Mouse (Mus musculus): Measurements from ENCODE around the gene Kank1. TPM values are rescaled to one million over a fixed set of nuclear protein-coding genes. Genes with fewer than 3 reads are reported as not detected.

The Kank1 gene
- polyA plus RNA-seq, 1 experiment from 2014 or later: 56.6 TPM

- Histone ChIP-seq H3K9ac (ENCODE audit: low read depth, low read length) (no peak overlapping the region), H3K27me3 (ENCODE audit: control insufficient read depth, insufficient read depth, low read length) (no peaks in the 10 kb centered on the region), H3K4me1 (ENCODE audit: control insufficient read depth, insufficient read depth, low read length) (peaks cover 29% of the 10 kb centered on the region), H3K36me3 (ENCODE audit: control insufficient read depth, insufficient read depth, low read length) (no peaks in the 10 kb centered on the region), H3K27ac (ENCODE audit: low read depth, low read length) (peak overlapping the region; percentile 43; the same call in 1 of the 2 replicates), H3K9me3 (replicated peaks; ENCODE audit: control insufficient read depth, low read length) (no peaks in the 10 kb centered on the region), H3K4me2 (no peak overlapping the region), H3K4me3 (ENCODE audit: low read depth, low read length) (no peak overlapping the region)
- 69% methylated on average over 15 of the region's 15 CpGs for WGBS (ENCODE audit: insufficient replicate concordance)
- no peak for ATAC-seq (replicated peaks; ENCODE audit: insufficient number of reproducible peaks, low FRiP score, low TSS enrichment)
Observed at GRCm38 (mm10) chr19:25351257-25351955, 114.6 kb downstream of the Kank1 start.

GRCm38 (mm10) chr19:25357094-25357493 is 120.3 kb downstream of the Kank1 start:
- H3K36me3 ChIP-seq (ENCODE audit: control insufficient read depth, insufficient read depth, low read length): no peaks in the 10 kb centered on the region
- H3K27me3 ChIP-seq (ENCODE audit: control insufficient read depth, insufficient read depth, low read length): no peaks in the 10 kb centered on the region
- peaks cover 42% of the 10 kb centered on the region for H3K4me1 ChIP-seq (ENCODE audit: control insufficient read depth, insufficient read depth, low read length)
- H3K4me3 ChIP-seq (ENCODE audit: low read depth, low read length): no peak overlapping the region
- H3K4me2 ChIP-seq: no peak overlapping the region
- no peak overlapping the region for H3K27ac ChIP-seq (ENCODE audit: low read depth, low read length)
- H3K9ac ChIP-seq (ENCODE audit: low read depth, low read length): no peak overlapping the region
- WGBS (ENCODE audit: insufficient replicate concordance): 72% methylated on average over 11 of the region's 11 CpGs
- no peaks in the 10 kb centered on the region for H3K9me3 ChIP-seq (replicated peaks; ENCODE audit: control insufficient read depth, low read length)
- ATAC-seq (replicated peaks; ENCODE audit: insufficient number of reproducible peaks, low FRiP score, low TSS enrichment): no peak

GRCm38 (mm10) chr19:25358486-25359120 is 121.8 kb downstream of the Kank1 start:
- no peak overlapping the region for H3K4me3 ChIP-seq (ENCODE audit: low read depth, low read length)
- no peak overlapping the region for H3K9ac ChIP-seq (ENCODE audit: low read depth, low read length)
- H3K27me3 ChIP-seq (ENCODE audit: control insufficient read depth, insufficient read depth, low read length): no peaks in the 10 kb centered on the region
- no peak for ATAC-seq (replicated peaks; ENCODE audit: insufficient number of reproducible peaks, low FRiP score, low TSS enrichment)
- H3K4me1 ChIP-seq (ENCODE audit: control insufficient read depth, insufficient read depth, low read length): peaks cover 41% of the 10 kb centered on the region
- H3K4me2 ChIP-seq: no peak overlapping the region
- no peaks in the 10 kb centered on the region for H3K36me3 ChIP-seq (ENCODE audit: control insufficient read depth, insufficient read depth, low read length)
- no peaks in the 10 kb centered on the region for H3K9me3 ChIP-seq (replicated peaks; ENCODE audit: control insufficient read depth, low read length)
- WGBS (ENCODE audit: insufficient replicate concordance): 53% methylated on average over 8 of the region's 8 CpGs
- no peak overlapping the region for H3K27ac ChIP-seq (ENCODE audit: low read depth, low read length)

DNA sequence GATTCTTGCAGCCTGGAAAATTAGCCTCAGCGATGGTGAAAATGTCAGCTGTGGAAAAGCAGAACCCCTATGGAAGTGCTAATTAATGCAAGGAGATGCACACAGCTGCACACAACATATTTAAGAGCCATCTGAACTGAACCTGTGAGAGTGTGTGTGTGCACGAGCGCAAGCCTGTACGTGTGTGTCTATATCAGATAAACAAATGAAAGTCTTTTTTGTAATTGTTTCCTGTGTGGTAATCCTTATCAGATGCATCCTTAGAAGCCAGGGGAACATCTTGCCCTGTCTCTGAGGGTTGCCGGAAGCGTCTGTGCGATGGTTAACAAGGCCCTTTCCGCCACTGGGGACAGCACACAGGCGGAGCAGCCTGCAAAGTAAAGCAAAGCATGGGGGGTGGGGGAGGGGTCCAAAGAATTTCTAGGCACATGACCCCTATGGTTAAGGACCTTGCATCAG is 123.8 kb downstream of the Kank1 start:
- Histone ChIP-seq H3K4me2 (0 out of 2 replicates have a peak overlapping the region, but pooled peaks have one; percentile 0), H3K4me3 (ENCODE audit: low read depth, low read length) (no peak overlapping the region), H3K9ac (ENCODE audit: low read depth, low read length) (0 out of 2 replicates have a peak overlapping the region, but pooled peaks have one; percentile 3), H3K27me3 (ENCODE audit: control insufficient read depth, insufficient read depth, low read length) (no peaks in the 10 kb centered on the region), H3K27ac (ENCODE audit: low read depth, low read length) (0 out of 2 replicates have a peak overlapping the region, but pooled peaks have one; percentile 25), H3K36me3 (ENCODE audit: control insufficient read depth, insufficient read depth, low read length) (no peaks in the 10 kb centered on the region), H3K9me3 (replicated peaks; ENCODE audit: control insufficient read depth, low read length) (no peaks in the 10 kb centered on the region), H3K4me1 (ENCODE audit: control insufficient read depth, insufficient read depth, low read length) (peaks cover 28% of the 10 kb centered on the region)
- WGBS (ENCODE audit: insufficient replicate concordance): 16% methylated on average over 9 of the region's 9 CpGs
- no peak; the same call in 1 of the 2 replicates for ATAC-seq (replicated peaks; ENCODE audit: insufficient number of reproducible peaks, low FRiP score, low TSS enrichment)

- no peak overlapping the region for H3K27ac ChIP-seq (ENCODE audit: low read depth, low read length)
- no peak overlapping the region for H3K9ac ChIP-seq (ENCODE audit: low read depth, low read length)
- H3K36me3 ChIP-seq (ENCODE audit: control insufficient read depth, insufficient read depth, low read length): no peaks in the 10 kb centered on the region
- H3K9me3 ChIP-seq (replicated peaks; ENCODE audit: control insufficient read depth, low read length): no peaks in the 10 kb centered on the region
- no peak for ATAC-seq (replicated peaks; ENCODE audit: insufficient number of reproducible peaks, low FRiP score, low TSS enrichment)
- peaks cover 39% of the 10 kb centered on the region for H3K4me1 ChIP-seq (ENCODE audit: control insufficient read depth, insufficient read depth, low read length)
- H3K4me3 ChIP-seq (ENCODE audit: low read depth, low read length): no peak overlapping the region
- 59% methylated on average over 7 of the region's 7 CpGs for WGBS (ENCODE audit: insufficient replicate concordance)
- no peaks in the 10 kb centered on the region for H3K27me3 ChIP-seq (ENCODE audit: control insufficient read depth, insufficient read depth, low read length)
- no peak overlapping the region for H3K4me2 ChIP-seq
Observed at GRCm38 (mm10) chr19:25361956-25362355, 125.2 kb downstream of the Kank1 start.

- WGBS (ENCODE audit: insufficient replicate concordance): 45% methylated on average over 5 of the region's 5 CpGs
- peaks cover 31% of the 10 kb centered on the region for H3K4me1 ChIP-seq (ENCODE audit: control insufficient read depth, insufficient read depth, low read length)
- H3K9me3 ChIP-seq (replicated peaks; ENCODE audit: control insufficient read depth, low read length): no peaks in the 10 kb centered on the region
- H3K9ac ChIP-seq (ENCODE audit: low read depth, low read length): no peak overlapping the region
- no peaks in the 10 kb centered on the region for H3K27me3 ChIP-seq (ENCODE audit: control insufficient read depth, insufficient read depth, low read length)
- H3K27ac ChIP-seq (ENCODE audit: low read depth, low read length): no peak overlapping the region
- no peak overlapping the region for H3K4me3 ChIP-seq (ENCODE audit: low read depth, low read length)
- H3K4me2 ChIP-seq: no peak overlapping the region
- ATAC-seq (replicated peaks; ENCODE audit: insufficient number of reproducible peaks, low FRiP score, low TSS enrichment): no peak
- H3K36me3 ChIP-seq (ENCODE audit: control insufficient read depth, insufficient read depth, low read length): no peaks in the 10 kb centered on the region
Observed at GRCm38 (mm10) chr19:25365698-25366097, 128.9 kb downstream of the Kank1 start.

DNA sequence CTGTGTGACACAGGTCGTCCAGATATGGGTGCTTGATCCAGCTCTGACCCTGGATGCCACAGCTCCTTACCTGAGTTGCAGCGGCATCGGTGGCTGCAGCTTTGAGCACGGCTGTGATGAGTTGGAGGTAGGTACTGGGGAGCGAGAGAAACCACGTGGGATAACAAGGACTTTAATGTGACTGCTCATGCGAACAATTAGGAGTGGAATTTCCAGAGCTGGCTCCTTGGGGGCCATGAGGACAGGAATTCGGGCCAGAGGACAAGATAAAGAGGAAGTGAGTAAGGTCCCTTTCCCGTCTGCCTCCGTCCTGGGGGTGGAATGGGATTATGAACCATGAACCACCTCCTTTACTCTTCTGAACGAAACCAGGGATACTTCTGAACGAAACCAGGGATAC is 129.8 kb downstream of the Kank1 start:
- H3K9me3 ChIP-seq (replicated peaks; ENCODE audit: control insufficient read depth, low read length): no peaks in the 10 kb centered on the region
- H3K4me1 ChIP-seq (ENCODE audit: control insufficient read depth, insufficient read depth, low read length): peaks cover 22% of the 10 kb centered on the region
- no peak overlapping the region for H3K27ac ChIP-seq (ENCODE audit: low read depth, low read length)
- H3K4me2 ChIP-seq: no peak overlapping the region
- no peaks in the 10 kb centered on the region for H3K27me3 ChIP-seq (ENCODE audit: control insufficient read depth, insufficient read depth, low read length)
- H3K36me3 ChIP-seq (ENCODE audit: control insufficient read depth, insufficient read depth, low read length): no peaks in the 10 kb centered on the region
- 50% methylated on average over 12 of the region's 12 CpGs for WGBS (ENCODE audit: insufficient replicate concordance)
- no peak overlapping the region for H3K4me3 ChIP-seq (ENCODE audit: low read depth, low read length)
- no peak for ATAC-seq (replicated peaks; ENCODE audit: insufficient number of reproducible peaks, low FRiP score, low TSS enrichment)
- no peak overlapping the region for H3K9ac ChIP-seq (ENCODE audit: low read depth, low read length)

DNA sequence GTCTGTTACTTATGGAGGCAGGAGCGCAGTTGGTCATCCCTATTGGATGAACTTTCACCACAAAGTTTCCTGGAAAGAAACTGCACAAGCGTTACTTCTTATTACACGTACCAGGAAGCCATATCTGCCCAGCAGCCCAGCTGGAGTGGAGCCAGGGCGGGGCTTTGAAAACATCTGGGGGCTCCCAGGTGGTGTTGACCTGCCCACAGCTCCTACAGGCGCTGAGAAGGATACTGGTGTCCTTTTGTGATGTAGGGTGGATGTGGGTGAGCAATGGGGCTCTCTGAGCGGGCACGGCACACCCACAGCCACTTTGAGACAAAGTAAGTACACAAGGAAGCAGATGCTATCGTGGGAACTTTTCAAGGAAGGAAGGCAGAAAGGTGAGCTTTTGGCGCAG is 133.7 kb downstream of the Kank1 start:
- Histone ChIP-seq H3K4me1 (ENCODE audit: control insufficient read depth, insufficient read depth, low read length) (peaks cover 32% of the 10 kb centered on the region), H3K4me3 (ENCODE audit: low read depth, low read length) (no peak overlapping the region), H3K27ac (ENCODE audit: low read depth, low read length) (no peak overlapping the region), H3K9ac (ENCODE audit: low read depth, low read length) (no peak overlapping the region), H3K36me3 (ENCODE audit: control insufficient read depth, insufficient read depth, low read length) (no peaks in the 10 kb centered on the region), H3K4me2 (no peak overlapping the region), H3K9me3 (replicated peaks; ENCODE audit: control insufficient read depth, low read length) (no peaks in the 10 kb centered on the region), H3K27me3 (ENCODE audit: control insufficient read depth, insufficient read depth, low read length) (no peaks in the 10 kb centered on the region)
- no peak for ATAC-seq (replicated peaks; ENCODE audit: insufficient number of reproducible peaks, low FRiP score, low TSS enrichment)
- WGBS (ENCODE audit: insufficient replicate concordance): 79% methylated on average over 9 of the region's 9 CpGs

Data from heart, embryonic 11.5 days (tissue).